Mouse (Mus musculus) heart, embryonic 16.5 days (tissue): Measurements from ENCODE around the gene Psmd5. TPM values are rescaled to one million over a fixed set of nuclear protein-coding genes. Genes with fewer than 3 reads are reported as not detected.
A peak's percentile ranks its signal among the peaks of the same experiment; 100 is the strongest.

Source experiments
- ATAC-seq: fragments of 200-750 bp; cut with Nextera tagmentation; replicated peaks from 2 replicates; pipeline ENCODE4 v1.8.0; 2017; ENCODE audit warnings: moderate number of reproducible peaks; ENCODE audit not compliant: insufficient read depth, low FRiP score; ENCODE audit errors: extremely low read depth
- H3K27ac ChIP-seq: fragments of 300-500 bp; sonication (generic); 2 replicates; pipeline ENCODE4 v1.5.1; 2014; ENCODE audit warnings: mild to moderate bottlenecking, low read length, control low read depth, moderate library complexity
- H3K27me3 ChIP-seq: fragments of 300-500 bp; sonication (generic); 2 replicates; pipeline ENCODE4 v1.6.1; 2014; ENCODE audit warnings: low read length, mixed read lengths; ENCODE audit not compliant: control insufficient read depth, insufficient read depth
- H3K36me3 ChIP-seq: fragments of 300-500 bp; sonication (generic); 2 replicates; pipeline ENCODE4 v1.6.1; 2014; ENCODE audit not compliant: control insufficient read depth, insufficient read depth
- H3K4me1 ChIP-seq: fragments of 300-500 bp; sonication (generic); 2 replicates; pipeline ENCODE4 v1.6.1; 2014; ENCODE audit warnings: low read length, mixed read lengths; ENCODE audit not compliant: control insufficient read depth, insufficient read depth
- H3K4me2 ChIP-seq: fragments of 300-500 bp; sonication (generic); 2 replicates; pipeline ENCODE4 v1.6.1; 2014; ENCODE audit warnings: low read depth, mild to moderate bottlenecking, control low read depth, low read length
- H3K4me3 ChIP-seq: fragments of 300-500 bp; sonication (generic); 2 replicates; pipeline ENCODE4 v1.5.1; 2014; ENCODE audit warnings: mild to moderate bottlenecking, control low read depth, low read length
- H3K9ac ChIP-seq: fragments of 300-500 bp; sonication (generic); 2 replicates; pipeline ENCODE4 v1.6.1; 2014; ENCODE audit warnings: low read length, control low read depth
- H3K9me3 ChIP-seq: fragments of 300-500 bp; sonication (generic); replicated peaks from 2 replicates; pipeline ENCODE4 v1.6.1; 2016; ENCODE audit warnings: low read length; ENCODE audit not compliant: control insufficient read depth
- WGBS: fragments of 180-500 bp; shearing (Covaris S2); extraction: QIAGEN DNeasy Blood & Tissue Kit; methylation state at CpG from one replicate; pipeline ENCODE4 v1.1.7; 2014; 5-methylcytosine and 5-hydroxymethylcytosine counted together
- polyA plus RNA-seq: library from polyadenylated mRNA; unstranded; fragments of >200 nt; fragmentation: Nextera tagmentation; extraction: Ambion mirVana; gene quantifications from 2 replicates; pipeline ENCODE4 v1.2.1, GENCODE M21; 2015

Psmd5 gene
- 54.0 and 57.4 TPM in 2 replicates for polyA plus RNA-seq

- Histone ChIP-seq H3K9me3 (no peaks in the 10 kb centered on the region), H3K27ac (no peak within 1 kb of the TSS), H3K27me3 (peaks cover 8% of the 10 kb centered on the region; the same call in 1 of the 2 replicates), H3K4me2 (peak within 1 kb of the TSS; percentile 67), H3K4me1 (peaks cover 11% of the 10 kb centered on the region), H3K4me3 (peak within 1 kb of the TSS; percentile 39), H3K36me3 (no peaks in the 10 kb centered on the region), H3K9ac (peak within 1 kb of the TSS; percentile 59)
- ATAC-seq: no peak
- 10% methylated on average over 8 of the region's 8 CpGs for WGBS
Observed at GRCm38 (mm10) chr2:34874816-34875345, at the start of gene Psmd5. Gene Psmd5 (minus strand): TSS chr2:34874968.

- WGBS: 16% methylated on average over 2 of the region's 2 CpGs
- no peak overlapping the region for H3K27ac ChIP-seq
- no peak overlapping the region for H3K9ac ChIP-seq
- H3K36me3 ChIP-seq: no peaks in the 10 kb centered on the region
- no peak overlapping the region for H3K4me2 ChIP-seq
- no peaks in the 10 kb centered on the region; the same call in 1 of the 2 replicates for H3K27me3 ChIP-seq
- no peaks in the 10 kb centered on the region for H3K9me3 ChIP-seq
- no peaks in the 10 kb centered on the region for H3K4me1 ChIP-seq
- no peak for ATAC-seq
- no peak overlapping the region for H3K4me3 ChIP-seq
Observed at GRCm38 (mm10) chr2:34922729-34923128, 48.0 kb upstream of the Psmd5 start.

DNA sequence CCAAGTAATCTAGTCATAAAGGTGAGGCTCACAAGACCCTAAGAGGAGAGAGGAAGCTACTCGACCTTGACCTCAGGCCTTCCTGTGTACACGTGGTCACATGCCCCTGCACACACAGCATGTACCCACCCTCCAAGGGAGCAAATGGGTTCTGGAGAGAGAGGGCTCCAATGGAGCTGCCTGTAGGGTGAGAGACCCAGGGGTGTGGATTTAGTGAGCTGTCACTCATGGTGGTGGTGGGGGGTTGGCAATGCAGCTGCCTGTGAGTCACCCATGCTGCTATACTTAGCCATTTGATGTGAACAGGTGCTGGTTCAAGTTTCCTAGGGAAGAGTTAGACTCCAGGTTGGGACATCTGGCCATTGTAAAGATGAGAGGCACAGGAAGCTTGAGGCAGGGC is 45.4 kb upstream of the Psmd5 start:
- 31% methylated on average over 2 of the region's 2 CpGs for WGBS
- Histone ChIP-seq H3K4me2 (no peak overlapping the region), H3K27me3 (no peaks in the 10 kb centered on the region; the same call in 1 of the 2 replicates), H3K9ac (no peak overlapping the region), H3K4me1 (peaks cover 6% of the 10 kb centered on the region; the same call in 1 of the 2 replicates), H3K27ac (no peak overlapping the region), H3K36me3 (no peaks in the 10 kb centered on the region), H3K4me3 (no peak overlapping the region), H3K9me3 (no peaks in the 10 kb centered on the region)
- ATAC-seq: peak; percentile 23; the same call in 1 of the 2 replicates

- Histone ChIP-seq H3K27me3 (peaks cover 3% of the 10 kb centered on the region), H3K36me3 (0 out of 2 replicates have a peak, but pooled peaks cover 2% of the 10 kb centered on the region), H3K4me2 (no peak overlapping the region), H3K9ac (no peak overlapping the region), H3K4me3 (no peak overlapping the region), H3K4me1 (peaks cover 19% of the 10 kb centered on the region; the same call in 1 of the 2 replicates), H3K9me3 (no peaks in the 10 kb centered on the region), H3K27ac (no peak overlapping the region)
- 53% methylated on average over 2 of the region's 2 CpGs for WGBS
- ATAC-seq: no peak
Observed at GRCm38 (mm10) chr2:34915103-34915502, 40.3 kb upstream of the Psmd5 start.

GRCm38 (mm10) chr2:34914823-34915082 is 40.0 kb upstream of the Psmd5 start:
- H3K4me3 ChIP-seq: no peak overlapping the region
- H3K27ac ChIP-seq: no peak overlapping the region
- H3K4me2 ChIP-seq: peak overlapping the region; percentile 97
- no peaks in the 10 kb centered on the region for H3K9me3 ChIP-seq
- WGBS: 26% methylated on average over 2 of the region's 2 CpGs
- peaks cover 19% of the 10 kb centered on the region; the same call in 1 of the 2 replicates for H3K4me1 ChIP-seq
- no peak for ATAC-seq
- peaks cover 3% of the 10 kb centered on the region for H3K27me3 ChIP-seq
- 0 out of 2 replicates have a peak, but pooled peaks cover 2% of the 10 kb centered on the region for H3K36me3 ChIP-seq
- no peak overlapping the region for H3K9ac ChIP-seq

- Histone ChIP-seq H3K4me1 (peaks cover 19% of the 10 kb centered on the region; the same call in 1 of the 2 replicates), H3K9me3 (no peaks in the 10 kb centered on the region), H3K36me3 (0 out of 2 replicates have a peak, but pooled peaks cover 2% of the 10 kb centered on the region), H3K4me2 (peak overlapping the region; percentile 97), H3K27me3 (peaks cover 3% of the 10 kb centered on the region), H3K4me3 (peak overlapping the region; percentile 74), H3K9ac (peak overlapping the region; percentile 81), H3K27ac (no peak overlapping the region; the same call in 1 of the 2 replicates)
- peak; percentile 56 for ATAC-seq
- 3% methylated on average over 41 of the region's 50 CpGs for WGBS
Observed at GRCm38 (mm10) chr2:34914069-34914822, 39.5 kb upstream of the Psmd5 start.

DNA sequence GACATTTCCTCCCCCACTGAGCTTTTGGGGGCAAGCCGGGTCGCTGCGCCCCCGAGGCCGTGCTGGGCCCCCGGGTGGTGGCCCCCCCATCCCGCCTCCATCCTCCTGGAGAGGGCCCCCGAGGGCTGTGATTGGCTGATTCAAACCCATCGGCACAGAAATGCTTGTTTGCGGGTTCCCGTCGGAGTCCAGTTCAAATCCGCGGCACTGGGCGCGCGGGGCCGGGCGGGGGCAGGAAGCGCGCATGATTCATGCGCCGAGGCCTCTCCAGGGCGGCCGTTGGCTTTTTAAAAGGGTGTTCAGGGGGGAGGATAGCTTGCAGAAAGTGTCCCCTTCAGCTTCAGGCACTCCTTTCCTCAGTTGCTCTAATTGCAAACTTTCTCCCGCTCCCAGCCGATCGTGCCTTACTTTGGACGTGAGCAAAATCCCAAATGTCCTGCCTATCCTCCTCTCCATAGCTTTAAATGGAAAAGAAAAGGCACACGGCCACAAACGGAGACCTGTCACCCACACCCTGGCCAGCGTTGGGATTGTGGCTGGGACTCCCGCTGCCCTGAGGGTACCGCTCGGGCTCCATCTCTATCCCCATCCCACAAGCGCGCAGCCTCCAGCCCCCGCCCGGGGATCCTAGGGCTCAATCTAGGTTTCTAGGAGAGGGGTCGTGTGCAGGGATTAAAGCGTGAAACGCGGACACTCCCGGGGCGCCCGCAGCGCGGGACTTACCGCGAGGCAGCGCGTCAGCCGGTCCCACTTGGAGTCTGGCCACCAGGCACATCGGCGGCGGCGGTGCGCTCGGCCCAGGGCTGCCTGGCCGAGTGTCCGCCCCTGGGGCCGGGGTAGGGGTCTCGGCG is 38.7 kb upstream of the Psmd5 start, which contains the start of gene Phf19:
Gene Phf19, minus strand, starts transcription at position 809 of the 851 bp plus-strand sequence.
- peaks cover 19% of the 10 kb centered on the region; the same call in 1 of the 2 replicates for H3K4me1 ChIP-seq
- H3K27ac ChIP-seq: peak within 1 kb of the TSS; percentile 40; the same call in 1 of the 2 replicates
- no peaks in the 10 kb centered on the region for H3K9me3 ChIP-seq
- under 1% methylated on average over 62 of the region's 64 CpGs for WGBS
- 0 out of 2 replicates have a peak, but pooled peaks cover 2% of the 10 kb centered on the region for H3K36me3 ChIP-seq
- peak; percentile 39 for ATAC-seq
- peak within 1 kb of the TSS; percentile 97 for H3K4me2 ChIP-seq
- peak within 1 kb of the TSS; percentile 81 for H3K9ac ChIP-seq
- H3K27me3 ChIP-seq: peaks cover 3% of the 10 kb centered on the region
- peak within 1 kb of the TSS; percentile 74 for H3K4me3 ChIP-seq

DNA sequence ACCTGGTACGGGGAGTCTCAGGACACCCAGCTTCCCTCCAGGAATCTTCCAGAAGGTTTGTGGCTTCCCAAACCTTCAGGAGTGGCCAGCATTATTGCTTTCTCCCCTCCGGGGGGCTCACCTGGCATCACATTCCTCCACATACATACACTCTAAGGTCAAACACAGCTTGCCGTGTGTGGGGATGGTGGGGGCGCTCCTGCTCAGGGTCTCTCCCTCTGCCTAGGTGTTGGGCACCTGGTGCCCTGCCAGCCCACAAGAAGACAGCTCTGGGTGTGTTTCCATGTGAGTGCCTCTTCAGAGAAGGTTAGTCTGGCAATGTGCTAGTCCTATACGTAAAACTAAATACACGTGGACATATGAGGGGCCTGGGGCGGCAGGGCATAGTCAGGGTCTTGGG is 37.8 kb upstream of the Psmd5 start:
- Histone ChIP-seq H3K27me3 (peaks cover 3% of the 10 kb centered on the region), H3K27ac (no peak overlapping the region), H3K4me1 (peaks cover 19% of the 10 kb centered on the region; the same call in 1 of the 2 replicates), H3K9ac (peak overlapping the region; percentile 81), H3K4me2 (peak overlapping the region; percentile 97), H3K9me3 (no peaks in the 10 kb centered on the region), H3K4me3 (peak overlapping the region; percentile 74), H3K36me3 (0 out of 2 replicates have a peak, but pooled peaks cover 2% of the 10 kb centered on the region)
- ATAC-seq: 0 out of 2 replicates have a peak, but pooled peaks have one; percentile 2
- WGBS: 54% methylated on average over 7 of the region's 7 CpGs
